Mouse (Mus musculus) mouse embryonic stem cell (cell line): ENCODE data around the gene Gpx4.

ENCODE experiments used
- in situ Hi-C, 2 experiments: fragments of 300-500 bp; cut with MboI; formaldehyde crosslinking; loops; 1 replicate in 1 of 2; 3 replicates in 1 of 2; pipeline ENCODE4 v1.14.3; 2019 to 2020; ENCODE audit warnings: low sequenced_read_pairs in 2 of 2, low pct_unique_long_range_greater_than_20kb in 1 of 2, mixed read lengths in 1 of 2; ENCODE audit not compliant: unreplicated experiment in 1 of 2

Gene Gpx4

DNA sequence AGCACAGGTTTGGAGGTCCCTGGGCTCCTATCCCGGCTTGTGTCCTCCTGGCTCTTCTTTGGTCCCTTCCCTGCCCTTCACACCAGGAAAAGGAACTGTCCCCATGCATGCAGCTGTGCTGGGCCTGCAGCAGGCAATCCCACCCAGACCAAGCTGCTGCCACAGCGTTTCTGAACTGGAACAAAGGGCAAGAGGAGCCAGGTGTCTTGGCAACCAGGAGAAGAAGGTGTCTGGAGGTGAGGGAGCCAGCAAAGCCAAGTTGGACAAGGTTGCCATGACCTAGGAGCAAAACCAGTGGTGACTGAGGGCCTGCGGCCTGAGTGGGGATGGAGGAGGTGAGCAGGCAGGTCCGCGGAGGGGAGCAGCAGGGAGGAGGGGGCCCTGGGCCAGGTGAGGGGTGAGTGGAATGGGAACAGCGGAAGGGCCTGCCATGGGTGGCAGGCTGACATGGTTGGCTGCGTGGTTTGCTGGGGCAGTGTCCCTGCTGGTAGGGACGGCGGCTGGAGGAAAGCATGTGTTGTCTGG, at the start of gene Gpx4:
Gene Gpx4 (plus strand): TSS at position 126 of the 525 bp plus-strand sequence.
- in situ Hi-C loops, result no loop called here

DNA sequence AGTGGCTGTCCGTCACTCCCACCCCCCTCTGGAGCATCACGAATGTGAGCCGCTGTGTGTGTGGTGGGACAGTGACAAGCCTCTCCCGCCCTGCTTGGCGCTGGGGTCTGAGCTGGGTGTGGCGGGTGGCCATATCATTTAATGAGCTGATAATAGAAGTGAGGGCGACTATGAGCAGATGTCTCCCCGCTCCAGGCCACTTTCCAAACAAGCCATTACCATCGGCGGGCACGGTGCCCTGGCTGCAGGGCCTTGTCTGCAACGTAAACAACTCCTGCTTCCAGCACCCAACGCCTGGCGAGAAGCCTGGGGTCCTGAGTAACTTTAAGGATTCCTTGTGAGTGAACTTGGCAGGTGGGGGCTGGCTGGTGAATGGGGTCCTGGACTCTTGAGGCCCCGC, 49.1 kb upstream of the Gpx4 start:
- in situ Hi-C loops, result no loop called here

DNA sequence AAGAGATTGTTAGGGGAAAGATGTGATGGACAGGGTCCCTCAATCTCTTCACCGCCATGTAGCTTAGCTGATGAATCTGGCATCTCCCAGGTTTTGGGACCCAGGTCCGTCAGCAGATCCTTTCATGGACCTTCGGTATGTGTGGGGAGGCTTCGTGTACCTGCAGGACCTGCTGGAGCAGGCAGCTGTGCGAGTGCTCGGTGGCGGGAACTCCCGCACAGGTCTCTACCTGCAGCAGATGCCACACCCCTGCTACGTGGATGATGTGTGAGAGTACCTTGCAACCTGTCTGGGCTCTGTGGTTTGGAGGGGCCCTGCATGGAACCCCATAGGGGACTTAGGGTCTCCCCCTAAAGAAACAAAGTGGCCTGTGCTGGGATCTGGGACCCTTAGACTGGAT, 45.0 kb upstream of the Gpx4 start:
- in situ Hi-C loops, result no loop called here

DNA sequence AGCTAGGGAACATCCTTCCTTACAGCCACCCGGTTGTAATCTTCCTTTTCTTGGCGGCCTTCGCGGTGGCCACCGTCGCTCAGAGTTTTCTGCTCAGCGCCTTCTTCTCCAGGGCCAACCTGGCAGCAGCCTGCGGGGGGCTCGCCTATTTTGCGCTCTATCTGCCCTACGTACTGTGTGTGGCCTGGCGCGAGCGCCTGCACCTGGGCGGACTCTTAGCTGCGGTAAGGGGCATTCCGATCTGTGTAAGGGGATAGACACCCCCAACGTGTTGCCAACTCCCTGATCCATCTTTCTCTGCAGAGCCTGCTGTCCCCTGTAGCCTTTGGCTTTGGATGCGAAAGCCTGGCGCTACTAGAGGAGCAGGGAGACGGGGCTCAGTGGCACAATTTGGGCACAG, 44.1 kb upstream of the Gpx4 start:
- in situ Hi-C loops, result no loop called here

DNA sequence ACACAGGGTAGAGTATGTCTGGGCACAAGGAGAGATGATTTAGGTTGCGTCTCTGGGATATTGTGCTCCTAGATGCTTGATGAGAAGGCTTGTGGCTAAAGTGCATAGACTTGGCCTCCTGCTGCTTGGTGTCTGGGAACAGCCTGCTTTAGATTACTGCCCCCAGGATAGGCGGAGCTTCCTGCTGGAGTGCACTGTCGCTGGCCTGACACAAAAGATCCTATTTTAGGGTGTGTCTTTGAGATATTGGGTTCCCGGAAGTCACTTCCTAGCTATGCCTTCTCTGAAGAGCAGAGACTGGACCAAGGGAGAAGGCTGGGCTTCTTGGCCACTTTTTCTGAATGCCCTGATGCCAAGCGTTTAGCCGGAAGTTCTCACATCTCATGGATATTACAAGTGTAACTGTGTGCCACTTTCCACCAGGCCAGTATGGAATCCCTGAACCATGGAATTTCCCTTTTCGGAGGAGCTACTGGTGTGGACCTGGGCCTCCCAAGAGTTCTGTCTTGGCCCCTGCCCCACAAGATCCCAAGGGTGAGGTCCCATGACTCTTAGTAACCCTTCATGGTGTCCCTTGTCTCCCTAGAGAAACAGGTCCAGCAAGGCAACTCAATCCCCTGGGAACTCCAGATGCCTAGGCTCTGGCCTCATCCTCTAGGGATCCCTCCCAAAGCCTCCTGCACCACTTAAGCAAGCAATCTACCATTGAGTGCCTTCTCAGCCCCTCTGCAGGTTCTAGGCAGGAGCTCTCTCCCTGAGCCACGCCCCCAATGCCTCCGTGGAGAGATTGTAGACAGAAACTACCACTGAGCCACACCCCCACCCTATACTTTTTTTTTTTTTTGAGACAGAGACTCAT, 43.4 kb upstream of the Gpx4 start:
- in situ Hi-C loops, result no loop called here

DNA sequence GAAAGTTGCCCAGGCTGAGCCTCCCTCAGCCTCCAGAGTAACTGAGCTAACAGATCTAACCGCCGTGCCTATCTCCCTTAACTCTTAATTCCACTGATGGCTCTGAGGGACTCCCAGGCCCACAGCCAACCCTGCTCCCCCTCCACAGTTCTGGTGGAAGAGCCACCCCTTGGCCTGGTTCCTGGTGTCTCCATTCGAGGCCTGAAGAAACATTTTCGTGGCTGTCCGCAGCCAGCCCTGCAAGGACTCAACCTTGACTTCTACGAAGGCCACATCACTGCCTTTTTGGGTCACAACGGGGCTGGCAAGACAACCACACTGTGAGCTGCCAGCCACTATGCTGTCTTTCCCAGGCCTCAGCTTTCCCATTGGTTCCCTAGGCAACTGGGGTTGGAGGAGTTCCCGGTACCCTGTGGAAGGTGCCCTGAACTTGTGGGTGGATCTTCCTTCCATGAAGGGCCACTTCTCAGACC, 42.7 kb upstream of the Gpx4 start:
- in situ Hi-C loops, result no loop called here

DNA sequence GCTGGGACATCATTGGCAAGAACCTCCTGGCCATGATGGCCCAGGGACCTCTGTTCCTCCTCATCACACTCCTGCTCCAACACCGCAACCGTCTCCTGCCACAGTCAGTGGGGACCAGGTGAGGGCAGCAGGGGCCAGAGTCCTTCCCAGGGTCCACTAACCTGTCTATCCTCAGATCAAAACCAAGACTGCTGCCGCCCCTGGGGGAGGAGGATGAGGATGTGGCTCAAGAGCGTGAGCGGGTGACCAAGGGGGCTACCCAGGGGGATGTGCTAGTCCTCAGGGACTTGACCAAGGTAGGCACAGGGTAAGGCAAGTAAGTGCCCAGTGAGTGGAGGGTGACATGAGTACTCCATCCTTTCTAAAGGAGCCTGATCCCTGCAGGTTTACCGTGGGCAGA, 35.2 kb upstream of the Gpx4 start:
- in situ Hi-C loops, result no loop called here

DNA sequence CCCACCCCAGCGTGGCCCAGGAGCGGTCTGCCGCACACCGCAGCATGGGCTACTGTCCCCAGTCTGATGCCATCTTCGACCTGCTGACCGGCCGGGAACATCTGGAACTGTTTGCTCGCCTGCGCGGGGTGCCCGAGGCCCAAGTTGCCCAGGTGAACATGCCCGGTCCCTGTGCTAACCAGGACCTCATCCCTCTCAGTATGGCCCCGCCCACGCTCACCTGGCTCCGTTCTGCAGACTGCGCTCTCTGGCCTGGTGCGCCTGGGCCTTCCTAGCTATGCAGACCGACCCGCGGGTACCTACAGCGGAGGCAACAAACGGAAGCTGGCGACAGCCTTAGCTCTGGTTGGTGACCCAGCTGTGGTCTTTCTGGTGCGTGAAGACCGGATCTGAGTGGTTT, 33.4 kb upstream of the Gpx4 start:
- in situ Hi-C loops, result no loop called here

DNA sequence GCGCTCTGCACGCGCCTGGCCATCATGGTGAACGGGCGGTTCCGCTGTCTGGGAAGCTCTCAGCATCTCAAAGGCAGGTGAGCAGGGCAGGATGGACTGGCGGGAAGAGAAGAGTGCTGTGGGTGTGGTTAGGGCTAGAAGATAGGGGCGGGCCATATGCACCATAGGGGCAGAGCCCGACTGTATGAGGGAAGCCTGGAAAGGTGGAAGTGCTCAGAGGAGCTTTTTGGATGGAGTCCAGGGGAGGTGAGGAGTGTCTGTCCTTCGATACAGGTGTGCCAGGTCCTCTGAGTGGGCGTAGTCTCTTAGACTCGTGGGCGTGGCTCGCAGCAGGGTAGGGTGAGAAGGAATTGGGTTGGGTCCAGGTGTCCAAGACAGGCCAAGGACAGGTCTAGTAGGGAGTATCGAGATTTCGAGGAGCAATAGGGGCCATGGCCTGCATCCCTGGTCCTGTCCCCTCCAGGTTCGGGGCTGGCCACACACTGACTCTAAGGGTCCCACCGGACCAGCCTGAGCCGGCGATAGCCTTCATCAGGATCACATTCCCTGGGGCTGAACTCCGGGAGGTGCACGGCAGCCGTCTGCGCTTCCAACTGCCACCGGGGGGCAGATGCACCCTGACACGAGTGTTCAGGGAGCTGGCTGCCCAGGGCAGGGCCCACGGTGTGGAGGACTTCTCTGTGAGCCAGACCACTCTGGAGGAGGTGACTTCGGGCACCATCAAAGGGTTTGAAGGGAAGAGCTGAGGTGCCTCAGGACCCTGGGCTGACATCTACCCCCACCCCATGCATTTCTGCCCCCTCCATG, 32.3 kb upstream of the Gpx4 start:
- in situ Hi-C loops, result no loop called here

DNA sequence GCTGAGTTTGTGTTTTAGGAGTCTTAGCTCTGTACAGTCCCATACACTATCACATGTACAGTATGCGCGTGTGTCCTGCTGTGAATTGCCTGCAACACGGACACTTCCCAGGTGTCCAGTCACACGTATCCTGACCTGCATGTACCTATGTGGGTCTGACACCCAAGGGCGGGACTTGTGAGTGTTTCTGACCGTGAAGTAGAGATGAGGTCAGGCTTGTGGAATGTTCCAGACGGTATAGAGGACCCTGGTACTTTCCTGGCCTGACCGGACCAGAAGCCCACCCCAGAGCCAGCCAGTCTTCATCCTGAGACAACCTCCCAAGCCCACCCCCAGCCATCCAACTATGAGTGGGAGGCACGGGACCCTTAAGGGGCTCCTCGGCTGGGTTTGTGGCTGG, 31.4 kb upstream of the Gpx4 start:
- in situ Hi-C loops, result no loop called here

DNA sequence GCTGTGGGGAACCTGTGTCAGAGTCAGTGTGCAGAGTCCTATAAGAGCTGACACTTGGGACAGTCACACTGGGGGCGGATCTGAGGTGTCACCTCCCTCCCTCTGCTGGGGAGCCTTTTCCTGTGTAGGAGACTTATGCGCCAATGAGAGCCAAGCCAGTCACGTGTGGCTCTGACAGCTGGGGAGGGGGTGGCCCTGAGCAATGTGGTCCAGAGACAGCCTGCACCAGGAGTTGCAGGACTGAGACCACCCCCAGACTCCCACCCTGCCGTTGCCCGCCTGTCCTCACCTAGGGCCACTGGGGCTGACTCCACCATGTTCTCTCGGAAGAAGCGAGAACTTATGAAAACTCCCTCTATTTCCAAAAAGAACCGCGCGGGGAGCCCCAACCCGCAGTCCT, 30.5 kb upstream of the Gpx4 start, which contains the start of gene Arhgap45:
Gene Arhgap45 (plus strand): TSS at position 143 of the 400 bp plus-strand sequence.
- in situ Hi-C loops, result no loop called here

DNA sequence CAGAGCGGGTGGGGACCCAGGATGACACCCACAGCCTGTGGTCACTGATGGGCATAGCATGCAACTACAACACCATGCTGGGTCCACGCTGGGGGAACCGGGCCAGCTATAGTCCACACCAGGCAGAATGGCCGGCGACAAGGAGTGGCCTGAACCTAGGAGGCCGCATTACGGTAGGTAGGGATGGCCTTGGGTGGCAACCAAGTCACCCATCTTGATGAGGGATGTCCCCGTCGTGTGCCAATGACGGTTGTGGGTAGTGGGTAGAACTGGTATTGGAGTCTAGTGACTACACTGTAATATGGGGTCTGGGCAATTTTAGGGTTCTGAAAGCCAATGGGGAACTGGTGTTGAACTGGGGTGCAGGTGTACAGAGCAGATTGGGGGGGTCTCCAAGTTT, 30.0 kb upstream of the Gpx4 start:
- in situ Hi-C loops, result no loop called here

DNA sequence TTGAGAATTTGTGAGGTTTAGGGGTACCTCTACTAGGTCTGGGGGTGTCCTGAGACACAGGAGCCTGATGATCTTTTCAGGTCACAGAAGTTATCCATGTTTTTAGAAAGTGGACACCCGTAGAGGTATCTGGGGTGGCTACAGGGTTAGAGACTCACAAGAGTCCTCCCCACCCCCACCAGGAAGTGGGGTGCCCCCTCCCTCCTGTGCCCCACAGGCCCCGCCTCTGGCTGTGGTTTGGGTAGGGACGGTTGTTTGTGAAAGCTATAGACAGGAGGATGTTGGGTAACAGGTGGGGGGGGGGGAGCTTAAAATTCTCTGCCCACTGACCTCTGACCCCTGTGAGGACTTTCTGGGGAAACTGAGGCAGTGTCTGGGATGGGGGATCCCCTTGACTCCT, 29.6 kb upstream of the Gpx4 start:
- in situ Hi-C loops, result no loop called here

DNA sequence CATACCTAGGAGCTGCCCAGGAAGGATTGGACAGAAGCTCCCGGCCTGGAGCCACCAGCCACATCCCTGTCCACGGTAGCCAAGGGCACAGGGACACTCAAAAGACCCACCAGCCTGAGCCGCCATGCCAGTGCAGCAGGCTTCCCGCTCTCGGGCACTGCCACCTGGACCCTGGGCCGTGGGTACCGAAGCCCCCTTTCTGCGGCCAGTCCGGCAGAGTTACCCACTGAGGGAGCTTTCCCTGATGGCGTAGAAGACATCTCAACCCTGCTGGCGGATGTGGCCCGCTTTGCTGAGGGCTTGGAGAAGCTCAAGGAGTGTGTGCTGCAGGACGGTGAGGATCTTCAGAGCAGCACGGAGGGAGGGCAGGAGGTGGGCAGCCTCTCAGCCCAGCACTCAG, 29.2 kb upstream of the Gpx4 start:
- in situ Hi-C loops, result no loop called here

DNA sequence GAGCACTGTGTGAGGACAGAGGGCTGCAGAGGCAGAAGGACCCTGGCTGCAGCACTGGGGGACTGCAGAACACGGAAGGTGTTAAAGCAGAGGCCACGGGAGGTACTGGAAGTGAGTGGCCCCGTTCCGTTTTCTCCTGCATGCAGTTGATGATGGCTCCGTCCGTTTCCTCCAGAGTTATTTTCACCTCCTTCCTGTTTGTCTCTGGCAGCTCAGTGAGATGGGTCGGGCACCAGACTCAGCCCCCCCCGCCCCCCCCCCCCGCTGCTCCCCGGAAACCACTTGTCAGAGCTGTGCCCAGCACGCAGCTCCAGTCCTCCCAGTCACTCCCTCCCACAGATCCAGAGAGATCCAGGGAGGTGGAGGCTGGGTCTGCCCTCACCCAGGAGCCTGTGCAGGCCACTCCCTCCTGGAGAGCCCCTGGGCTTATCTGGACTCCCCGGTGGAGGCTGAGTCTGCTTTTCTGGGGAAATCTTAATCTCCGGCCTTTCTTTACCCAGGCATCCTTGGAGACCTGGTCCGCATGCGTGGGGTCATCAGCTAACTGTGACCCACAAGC, 28.1 kb upstream of the Gpx4 start:
- in situ Hi-C loops, result no loop called here

DNA sequence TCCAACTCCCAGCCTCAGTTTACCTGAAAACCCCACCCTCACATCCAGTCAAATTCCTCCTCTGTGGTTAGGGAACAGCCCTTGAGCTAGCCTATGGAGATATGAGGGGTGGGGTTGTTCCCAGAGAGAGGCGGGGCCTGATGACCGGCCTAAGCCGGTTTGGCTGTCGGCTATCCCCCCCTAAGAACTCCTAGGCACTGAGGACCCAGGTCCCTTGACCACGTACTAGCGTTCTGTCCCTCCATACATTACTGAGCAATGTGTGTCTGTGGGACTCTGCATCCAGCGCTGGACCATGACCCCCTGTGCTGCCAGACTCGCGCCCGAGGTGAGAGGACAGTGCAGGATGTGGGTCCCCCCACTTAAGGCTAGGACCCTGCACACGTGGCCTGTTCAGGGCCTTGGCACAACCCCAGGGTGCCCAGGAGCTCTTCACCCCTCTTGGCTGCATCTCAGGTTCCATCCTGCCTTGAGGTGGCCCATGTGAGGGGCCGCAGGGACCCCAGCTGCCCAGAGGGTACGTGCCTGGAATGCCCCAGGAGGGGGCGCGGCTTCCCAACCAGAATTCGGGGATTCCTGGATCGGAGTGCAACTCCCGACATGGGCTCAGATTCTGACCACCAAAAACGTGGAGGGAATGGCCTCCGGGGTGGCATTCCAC, 27.4 kb upstream of the Gpx4 start:
- in situ Hi-C loops, result no loop called here

DNA sequence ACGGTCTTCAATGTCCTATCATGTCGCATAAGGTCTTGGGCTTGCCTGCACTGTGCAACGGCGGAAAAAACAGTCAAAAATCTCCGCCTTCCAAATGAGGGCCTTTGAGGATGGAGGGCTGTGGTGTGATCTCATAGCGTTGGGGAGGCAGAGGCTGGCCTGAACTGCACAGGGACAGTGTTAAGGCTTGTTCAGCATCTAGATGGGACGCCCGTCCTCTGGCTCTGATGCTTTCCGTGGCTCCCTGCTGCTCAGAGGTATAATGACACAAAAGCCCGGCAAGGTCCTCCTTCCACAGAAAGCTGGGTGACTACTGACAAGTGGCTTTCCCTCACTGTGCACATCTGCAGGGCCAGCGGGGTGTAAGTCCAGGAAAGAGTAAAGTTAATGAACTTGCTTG, 26.8 kb upstream of the Gpx4 start:
- in situ Hi-C loops, result no loop called here

DNA sequence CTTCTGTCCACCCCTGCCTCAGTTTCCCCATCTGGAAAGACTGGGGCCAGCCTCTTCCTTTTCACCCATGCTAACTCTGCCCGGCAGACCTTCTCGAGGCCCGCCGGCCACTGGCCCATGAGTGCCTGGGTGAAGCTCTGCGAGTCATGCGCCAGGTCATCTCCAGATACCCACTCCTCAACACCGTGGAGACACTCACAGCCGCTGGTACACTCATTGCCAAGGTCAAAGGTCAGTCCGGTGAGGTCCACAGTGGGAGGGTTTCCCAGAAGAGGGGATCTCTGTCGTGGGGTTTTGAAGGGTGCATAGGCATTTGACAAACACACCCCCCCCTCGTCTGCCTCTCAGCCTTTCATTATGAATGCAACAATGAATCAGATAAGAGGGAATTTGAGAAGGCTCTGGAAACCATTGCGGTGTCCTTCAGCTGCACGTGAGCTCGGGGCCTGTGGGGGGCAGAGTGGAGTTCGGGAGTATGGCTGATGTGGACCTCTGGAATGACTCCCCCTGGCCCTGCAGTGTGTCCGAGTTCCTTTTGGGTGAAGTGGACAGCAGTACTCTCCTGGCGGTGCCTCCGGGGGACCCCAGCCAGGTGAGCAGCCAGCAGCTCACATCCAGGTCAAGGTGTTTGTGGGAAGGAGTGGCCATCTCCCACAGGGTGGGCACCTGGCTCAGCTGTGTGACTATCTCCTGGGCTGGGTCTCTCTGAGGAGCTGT, 26.2 kb upstream of the Gpx4 start:
- in situ Hi-C loops, result no loop called here
